Mouse (Mus musculus) MEL-GATA-1-ER (cell line): ENCODE data around the gene Zbtb4.
A peak's percentile ranks its signal among the peaks of the same experiment; 100 is the strongest.
"Not testable (repeated sequence)": the region's sequence is repeated elsewhere in the genome, so short reads cannot be mapped to it uniquely, and the experiment has no call there.

ENCODE experiments used
- DNase-seq: peaks from one replicate; pipeline ENCODE4 v3.0.0-alpha.2; 2012; ENCODE audit warnings: low read depth; ENCODE audit errors: extremely low read depth

Gene Zbtb4

DNA sequence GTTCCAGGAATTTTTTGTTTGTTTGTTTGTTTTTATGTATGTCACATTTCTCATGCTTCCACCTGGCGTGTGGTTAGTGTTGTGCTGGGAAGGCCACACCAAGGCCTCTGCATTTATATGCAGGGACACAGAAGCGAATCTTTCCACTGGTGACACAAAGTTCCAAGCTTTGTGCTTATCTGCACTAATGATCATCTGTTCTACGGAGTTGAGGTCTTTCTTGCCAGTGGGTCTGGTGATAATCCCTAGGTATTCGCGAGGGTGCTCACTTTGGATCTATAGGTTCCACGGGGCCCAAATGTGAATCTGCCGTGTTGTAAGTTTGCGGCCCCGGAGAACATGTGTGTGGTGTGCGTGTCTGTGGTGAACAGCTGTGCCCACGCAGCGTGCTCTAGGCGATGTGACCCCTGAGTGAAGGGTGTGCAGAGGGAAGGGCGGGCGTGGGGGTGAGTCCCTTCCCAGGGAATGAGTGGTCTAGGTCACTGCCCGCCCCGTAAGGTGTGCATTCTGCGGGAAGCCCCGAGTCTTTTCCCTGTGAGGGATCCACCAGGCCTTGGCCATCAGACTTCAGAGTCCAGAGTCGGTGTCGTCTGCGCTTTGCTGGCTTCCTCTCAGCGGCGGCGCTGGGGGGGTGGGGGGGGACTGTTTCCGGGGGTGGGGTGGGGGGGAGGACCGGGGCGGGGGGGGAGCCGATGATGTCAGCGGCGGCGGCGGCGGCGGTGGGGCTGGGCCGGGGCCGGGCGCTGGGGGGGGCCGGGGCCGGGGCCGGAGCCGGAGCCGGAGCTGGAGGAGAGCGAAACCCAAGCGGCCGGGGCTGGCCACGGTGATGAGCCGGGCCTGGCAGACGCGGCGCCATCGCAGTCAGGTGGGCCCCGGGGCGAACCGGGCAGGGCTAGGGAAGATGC lies at the start of gene Zbtb4:
Zbtb4 (plus strand) TSS at position 692 of the 905 bp plus-strand sequence.
- no peak for DNase-seq

DNA sequence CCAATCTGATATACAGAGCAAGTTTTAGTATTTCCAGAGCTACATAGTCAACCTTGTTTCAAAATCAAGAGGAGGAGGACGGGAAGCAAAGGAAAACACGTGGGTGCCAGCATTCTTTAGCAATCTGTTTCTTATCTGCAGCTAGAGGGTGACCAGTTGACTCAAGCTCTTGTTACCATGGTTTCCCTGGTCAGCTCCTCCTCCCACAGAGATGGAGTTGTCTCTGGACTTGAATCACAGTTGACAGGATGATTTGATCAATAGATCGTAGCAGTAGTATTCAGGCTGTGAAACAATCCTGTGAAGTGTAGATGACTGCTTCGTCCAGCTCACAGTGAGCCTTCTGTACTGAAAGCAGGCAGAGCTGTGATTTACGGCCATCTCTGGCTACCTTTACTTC lies 49.8 kb upstream of the Zbtb4 start:
- no peak for DNase-seq

- no peak for DNase-seq
Observed at GRCm38 (mm10) chr11:69716953-69717352, 48.8 kb upstream of the Zbtb4 start.

DNA sequence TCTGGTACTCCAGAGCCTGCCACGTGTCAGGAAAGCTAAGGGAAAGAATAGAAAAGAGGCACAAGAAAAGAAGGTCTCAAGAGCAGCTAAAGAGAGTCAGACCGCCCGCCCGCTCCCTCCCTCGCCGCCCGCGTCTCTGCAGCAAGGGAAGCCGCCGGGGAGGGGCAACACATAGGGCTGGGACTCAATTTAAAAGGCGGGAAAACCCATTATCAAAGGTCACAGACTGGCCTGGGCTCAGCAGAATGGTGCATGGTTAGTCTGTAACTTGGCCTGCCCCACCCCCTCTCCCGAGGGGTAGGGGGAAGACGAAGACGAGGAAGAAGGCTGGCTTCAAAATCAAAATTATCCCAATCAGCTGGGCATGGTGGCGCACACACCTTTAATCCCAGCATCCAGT lies 47.1 kb upstream of the Zbtb4 start:
- no peak for DNase-seq

DNA sequence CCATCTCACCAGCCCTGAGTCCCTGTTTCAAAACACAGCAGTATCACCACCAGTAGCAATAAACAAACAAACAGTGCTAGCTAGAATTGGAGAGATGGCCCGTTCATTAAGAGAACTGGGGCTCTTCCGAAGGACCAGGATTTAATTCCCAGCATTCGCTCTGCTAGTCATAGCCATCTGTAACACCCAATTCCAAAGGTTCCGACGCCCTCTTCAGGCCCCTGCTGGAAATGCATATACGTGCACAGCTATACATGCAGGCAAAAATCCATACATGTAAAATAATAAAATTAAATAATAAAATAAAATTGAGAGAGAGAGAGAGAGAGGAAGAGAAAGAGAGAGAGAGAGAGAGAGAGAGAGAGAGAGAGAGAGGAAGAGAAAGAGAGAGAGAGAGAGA lies 46.3 kb upstream of the Zbtb4 start:
- DNase-seq, result no peak

DNA sequence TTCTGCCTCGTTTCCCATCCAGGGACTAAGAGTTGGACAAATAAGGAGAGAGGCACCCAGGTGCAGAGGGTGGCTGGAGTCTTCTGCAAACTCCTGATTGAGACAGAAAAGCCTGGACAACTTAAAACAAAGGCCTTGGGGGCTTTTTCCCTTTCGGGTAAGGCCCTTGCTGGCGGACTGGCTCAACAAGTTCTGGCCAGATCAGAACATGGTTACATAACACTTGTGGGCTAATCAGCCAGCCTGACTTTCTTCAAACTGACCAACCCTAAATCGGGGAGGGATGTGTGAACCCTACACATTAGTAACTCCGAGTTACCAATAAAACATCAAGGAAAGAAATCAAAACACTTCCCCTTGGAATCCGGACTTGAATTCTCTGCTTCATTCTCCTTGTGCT lies 44.9 kb upstream of the Zbtb4 start:
- no peak for DNase-seq

DNA sequence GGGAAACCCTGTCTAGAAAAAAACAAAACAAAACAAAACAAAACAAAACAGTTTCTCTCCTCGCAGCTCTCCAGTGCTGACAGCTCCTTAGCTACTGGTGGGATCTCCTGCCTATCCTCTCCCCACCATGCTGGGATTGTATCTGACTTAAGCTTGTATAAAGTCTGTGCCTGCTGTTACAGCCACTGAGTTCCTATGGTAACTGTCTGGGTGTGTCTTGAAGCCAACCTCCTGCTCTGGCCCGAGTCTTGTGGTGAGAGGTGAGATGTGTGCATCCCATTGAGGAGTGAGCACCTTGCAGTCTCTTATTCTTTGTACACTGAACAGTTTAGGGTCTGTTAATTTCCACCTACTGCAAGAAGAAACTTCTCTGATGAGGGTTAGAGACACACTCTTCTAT lies 42.6 kb upstream of the Zbtb4 start:
- no peak for DNase-seq

DNA sequence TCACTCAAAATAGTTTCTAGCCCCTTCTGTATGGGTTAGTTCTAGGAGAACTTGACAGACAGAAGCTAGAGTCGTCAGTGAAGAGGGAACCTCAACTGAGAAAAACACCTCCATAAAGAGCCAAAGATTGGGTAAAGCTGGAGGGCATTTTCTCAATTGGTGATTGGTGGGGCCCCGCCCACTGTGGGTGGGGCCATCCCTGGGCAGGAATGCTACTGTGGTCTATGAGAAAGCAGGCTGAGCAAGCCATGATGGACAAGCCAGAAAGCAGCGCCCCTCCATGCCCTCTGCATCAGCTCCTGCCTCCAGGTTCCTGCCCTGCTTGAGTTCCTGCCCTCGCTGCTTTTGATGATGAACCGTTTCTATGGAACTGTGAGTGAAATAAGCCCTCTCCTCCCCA lies 39.8 kb upstream of the Zbtb4 start:
- peak; percentile 39 for DNase-seq

DNA sequence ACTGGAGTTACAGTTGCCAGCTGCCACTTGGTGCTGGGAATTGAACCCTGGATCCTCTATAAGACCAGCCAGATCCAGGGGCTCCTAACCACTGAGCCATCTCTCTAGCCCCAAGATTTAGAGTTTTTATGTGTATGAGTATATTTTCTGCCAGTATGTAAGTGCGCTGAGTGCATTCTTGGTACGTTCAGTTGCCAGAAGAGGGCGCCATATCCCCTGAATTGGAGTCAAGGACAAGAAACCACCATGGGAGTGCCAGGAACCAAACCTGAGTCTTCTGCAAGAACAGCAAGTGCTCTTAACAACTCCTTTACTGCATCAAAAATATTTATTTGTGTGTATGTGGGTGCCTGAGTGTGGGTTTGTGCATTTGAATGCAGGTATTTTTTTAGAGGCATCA lies 36.6 kb upstream of the Zbtb4 start:
- DNase-seq, result peak; percentile 78

- DNase-seq, result not testable (repeated sequence)
Observed at GRCm38 (mm10) chr11:69731408-69731807, 34.3 kb upstream of the Zbtb4 start.

DNA sequence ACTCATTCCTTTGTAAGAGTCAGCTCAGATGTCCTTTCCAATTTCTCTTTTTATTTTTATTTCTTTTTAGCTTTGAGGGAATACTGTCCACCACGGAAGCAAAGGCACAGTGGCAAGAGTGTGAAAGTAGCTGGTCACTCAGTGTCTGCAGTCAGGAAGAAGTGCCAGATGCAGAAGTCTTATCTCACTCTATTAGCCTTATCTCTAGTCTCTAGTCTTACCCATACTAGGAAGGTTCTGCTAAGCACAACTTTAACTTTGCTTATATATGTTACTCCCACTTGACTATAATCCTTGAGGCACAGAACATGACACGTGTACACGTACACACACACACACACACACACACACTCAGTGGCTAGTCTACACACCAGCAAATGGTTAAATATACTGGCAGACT lies 14.1 kb upstream of the Zbtb4 start:
- no peak for DNase-seq

DNA sequence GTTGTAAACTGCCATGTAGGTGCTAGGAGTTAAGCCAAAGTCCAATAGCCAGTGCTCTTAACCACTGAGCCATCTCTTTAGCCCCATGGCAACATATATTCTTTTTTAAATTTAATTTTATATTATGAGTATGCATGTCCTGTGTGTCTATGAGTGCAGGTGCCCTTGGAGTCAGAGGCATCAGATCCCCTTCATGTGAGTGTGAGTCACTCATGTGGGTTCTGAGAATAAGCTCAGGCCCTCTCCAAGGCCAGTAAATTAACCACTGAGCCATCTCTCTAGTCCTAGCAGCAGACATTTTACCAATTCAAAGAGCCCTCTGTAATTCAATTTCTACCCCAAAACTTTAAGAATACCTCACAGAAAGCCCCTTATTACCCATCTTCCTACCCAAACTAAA lies 13.0 kb upstream of the Zbtb4 start:
- no peak for DNase-seq

- DNase-seq, result no peak
Observed at GRCm38 (mm10) chr11:69754233-69754632, 11.5 kb upstream of the Zbtb4 start.

- DNase-seq, result peak; percentile 57
Observed at GRCm38 (mm10) chr11:69754701-69755100, 11.0 kb upstream of the Zbtb4 start.

DNA sequence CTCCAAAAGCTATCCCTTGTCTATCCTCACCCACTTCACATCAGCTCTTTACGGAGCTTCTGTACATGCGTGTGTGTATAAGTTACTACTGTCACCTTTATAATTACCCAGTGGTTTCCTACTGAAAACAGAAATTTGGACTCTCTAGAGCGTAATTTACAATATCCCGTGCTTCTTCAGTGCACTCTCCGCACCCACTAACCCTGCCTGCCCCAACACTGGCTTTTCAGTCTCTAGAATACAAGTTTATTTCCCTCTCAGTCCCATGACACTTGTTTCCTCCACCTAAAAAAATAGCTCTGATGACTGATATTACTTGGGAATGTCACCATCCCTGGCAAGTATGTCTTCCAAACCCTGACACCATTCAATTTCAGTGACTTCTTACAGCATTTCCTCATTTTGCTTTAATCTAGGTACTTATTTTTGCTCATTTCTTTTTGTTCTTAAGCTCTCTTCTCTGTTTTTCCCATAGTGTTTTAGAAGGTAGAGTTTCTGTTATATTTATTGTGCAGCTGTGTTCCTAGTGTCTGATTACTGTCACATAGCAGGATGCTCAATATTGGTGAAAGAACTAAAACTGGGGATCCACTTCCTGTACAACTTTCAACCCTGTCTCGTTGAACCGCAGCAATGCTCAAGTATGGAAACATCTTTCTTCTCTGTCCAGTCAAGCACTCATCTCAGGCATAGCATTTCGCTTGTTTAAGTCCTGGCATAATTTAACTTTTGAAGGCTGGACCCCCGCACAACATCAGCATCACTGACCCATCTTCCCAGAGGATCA lies 8.2 kb upstream of the Zbtb4 start:
- no peak for DNase-seq

- peak; percentile 84 for DNase-seq
Observed at GRCm38 (mm10) chr11:69758090-69758456, 7.6 kb upstream of the Zbtb4 start.

DNA sequence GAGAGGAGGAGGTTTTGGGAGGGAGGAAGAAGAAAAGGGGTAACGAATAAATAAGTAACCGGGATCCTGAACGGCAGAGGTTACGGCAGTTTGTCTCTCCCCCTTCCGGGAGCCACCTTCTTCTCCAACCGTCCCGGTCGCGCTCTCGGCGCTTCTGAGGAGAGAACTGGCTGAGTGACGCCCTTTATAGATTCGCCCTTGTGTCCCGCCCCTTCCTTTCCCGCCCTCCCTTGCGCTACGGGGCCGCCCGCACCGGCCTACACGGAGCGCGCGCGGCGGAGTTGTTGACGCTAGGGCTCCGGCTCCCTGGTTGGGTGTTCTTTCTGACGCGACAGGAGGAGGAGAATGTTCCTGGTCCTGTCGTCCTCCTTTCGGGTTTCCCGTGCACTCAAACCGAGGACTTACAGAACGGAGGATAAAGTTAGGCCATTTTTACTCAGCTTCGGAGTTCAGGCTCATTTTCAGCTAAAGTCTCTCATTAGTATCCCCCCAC lies 7.2 kb upstream of the Zbtb4 start, which contains the start of gene Polr2a:
Polr2a (minus strand) TSS at position 160 of the 493 bp plus-strand sequence.
- peak; percentile 88 for DNase-seq

DNA sequence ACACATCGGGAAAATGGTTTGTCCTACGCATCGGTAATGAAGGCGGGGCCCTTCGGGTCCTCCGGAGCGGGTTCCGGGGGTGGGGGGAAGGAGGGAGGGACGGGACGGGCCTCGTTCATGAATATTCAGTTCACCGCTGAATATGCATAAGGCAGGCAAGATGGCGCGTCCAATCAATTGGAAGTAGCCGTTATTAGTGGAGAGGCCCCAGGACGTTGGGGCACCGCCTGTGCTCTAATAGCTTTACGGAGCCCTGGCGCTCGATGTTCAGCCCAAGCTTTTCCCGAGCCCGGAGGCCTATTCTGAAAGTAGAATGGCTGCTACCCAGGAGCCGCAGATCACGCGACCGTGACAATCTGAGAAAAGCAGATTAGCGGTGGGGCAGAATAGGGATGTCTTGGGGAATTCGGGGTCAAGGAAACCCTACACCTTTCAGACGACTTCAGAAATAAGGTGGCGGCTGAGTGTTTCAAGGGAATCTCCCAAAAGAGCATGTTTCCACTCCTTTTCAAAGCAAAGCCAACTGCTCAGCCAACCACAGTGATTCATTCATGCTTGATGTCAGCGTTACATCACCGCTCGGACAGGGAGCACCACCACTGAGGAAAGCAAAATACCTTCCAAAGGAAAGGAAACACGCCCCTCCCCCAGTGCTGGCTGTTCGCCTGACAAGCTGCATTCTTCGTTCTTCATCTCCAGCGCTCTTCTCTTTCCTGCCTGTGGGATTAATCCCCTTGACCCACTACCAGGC lies 6.6 kb upstream of the Zbtb4 start:
- peak; percentile 65 for DNase-seq

- DNase-seq, result no peak
Observed at GRCm38 (mm10) chr11:69760160-69760900, 5.4 kb upstream of the Zbtb4 start.

- DNase-seq, result no peak
Observed at GRCm38 (mm10) chr11:69760901-69761200, 4.9 kb upstream of the Zbtb4 start.

DNA sequence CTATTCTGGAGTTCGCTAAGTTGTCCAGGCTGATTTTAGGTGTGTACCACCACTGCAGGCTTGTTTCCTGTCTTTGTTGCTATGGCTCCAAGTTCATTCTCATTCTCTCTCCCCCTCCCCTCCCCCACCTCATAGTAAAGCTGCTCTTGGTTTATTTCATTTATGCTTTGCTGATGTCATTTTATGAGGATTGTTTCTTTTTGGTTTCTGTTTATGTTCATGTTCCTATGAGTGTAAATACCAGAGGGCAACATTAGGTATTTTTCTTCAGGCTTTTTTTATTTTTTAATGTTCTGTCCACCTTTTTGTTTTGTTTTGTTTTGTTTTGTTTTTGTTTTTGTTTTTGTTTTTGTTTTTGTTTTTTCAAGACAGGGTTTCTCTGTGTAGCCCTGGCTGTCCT lies 3.8 kb upstream of the Zbtb4 start, which contains the start of gene Slc35g3:
Slc35g3 (minus strand) TSS at position 101 of the 400 bp plus-strand sequence.
- no peak for DNase-seq
